Mouse (Mus musculus) cortical plate, adult 2 months (tissue): Measurements from ENCODE around the gene Gcsh.

Experiments used
- CTCF ChIP-seq: fragments of 200-500 bp; IDR thresholded peaks from 2 replicates; pipeline ENCODE4 v1.5.1; 2011; ENCODE audit warnings: mild to moderate bottlenecking, control low read depth, low read length; ENCODE audit not compliant: insufficient read depth; ENCODE audit errors: extremely low read depth
- POLR2A ChIP-seq: fragments of 200-500 bp; IDR thresholded peaks from 2 replicates; pipeline ENCODE4 v1.6.1; 2011; ENCODE audit warnings: mild to moderate bottlenecking, low read length, control low read depth; ENCODE audit not compliant: insufficient read depth; ENCODE audit errors: extremely low read depth

DNA sequence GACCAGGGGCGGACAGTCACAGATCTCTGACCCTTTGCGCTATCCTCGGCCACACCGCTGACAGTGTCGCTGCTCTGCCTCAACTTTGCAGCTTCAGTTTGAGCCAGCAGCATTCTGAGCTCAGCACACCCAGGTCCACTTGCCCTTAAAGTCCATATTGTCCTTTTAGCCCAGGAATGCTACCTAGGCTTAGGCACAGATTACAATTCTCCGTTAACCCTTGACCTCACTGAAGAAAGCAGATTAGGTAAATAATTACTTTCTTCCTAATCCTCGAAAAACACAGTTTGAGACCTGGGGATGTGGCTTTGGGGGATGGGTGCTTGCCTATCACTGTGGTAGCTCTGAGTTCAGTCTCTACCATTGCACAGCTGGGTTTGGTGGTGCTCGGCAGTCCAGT is 2.1 kb downstream of the Gcsh start:
- no peak for TF ChIP-seq POLR2A
- TF ChIP-seq CTCF, result no peak
